Mouse (Mus musculus) hindbrain, embryonic 11.5 days (tissue): Measurements from ENCODE around the gene Ube2t. TPM values are rescaled to one million over a fixed set of nuclear protein-coding genes. Genes with fewer than 3 reads are reported as not detected.

Experiments used
- ATAC-seq: fragments of 200-750 bp; cut with Nextera tagmentation; 2 replicates; pipeline ENCODE4 v1.8.0; 2017; ENCODE audit warnings: mild to moderate bottlenecking, moderate TSS enrichment, moderate library complexity; ENCODE audit not compliant: low FRiP score
- DNase-seq: peaks from one replicate; pipeline ENCODE4 v3.0.0-alpha.2; 2015; ENCODE audit warnings: low spot score
- H3K27ac ChIP-seq: fragments of 300-500 bp; sonication (generic); 2 replicates; pipeline ENCODE4 v1.5.1; 2014; ENCODE audit warnings: mild to moderate bottlenecking, low read depth, low read length
- H3K27me3 ChIP-seq: fragments of 300-500 bp; sonication (generic); 2 replicates; pipeline ENCODE4 v1.6.1; 2014; ENCODE audit warnings: mild to moderate bottlenecking, low read length, moderate library complexity, mixed read lengths; ENCODE audit not compliant: control insufficient read depth, insufficient read depth
- H3K36me3 ChIP-seq: fragments of 300-500 bp; sonication (generic); 2 replicates; pipeline ENCODE4 v1.6.1; 2014; ENCODE audit warnings: mild to moderate bottlenecking, low read length, moderate library complexity, mixed read lengths; ENCODE audit not compliant: control insufficient read depth, insufficient read depth
- H3K4me1 ChIP-seq: fragments of 300-500 bp; sonication (generic); replicated peaks from 2 replicates; pipeline ENCODE4 v1.6.1; 2014; ENCODE audit warnings: low read length, mixed read lengths; ENCODE audit not compliant: control insufficient read depth, insufficient read depth
- H3K4me2 ChIP-seq: fragments of 300-500 bp; sonication (generic); replicated peaks from 2 replicates; pipeline ENCODE4 v1.6.1; 2014; ENCODE audit warnings: mild to moderate bottlenecking, low read depth, low read length
- H3K4me3 ChIP-seq: fragments of 300-500 bp; sonication (generic); 2 replicates; pipeline ENCODE4 v1.5.1; 2014; ENCODE audit warnings: low read depth, low read length
- H3K9ac ChIP-seq: fragments of 300-500 bp; sonication (generic); 2 replicates; pipeline ENCODE4 v1.6.1; 2014; ENCODE audit warnings: low read depth, low read length
- H3K9me3 ChIP-seq: fragments of 300-500 bp; sonication (generic); 2 replicates; pipeline ENCODE4 v1.6.1; 2016; ENCODE audit warnings: low read length; ENCODE audit not compliant: control insufficient read depth
- WGBS: fragments of 180-500 bp; shearing (Covaris S2); extraction: QIAGEN DNeasy Blood & Tissue Kit; methylation state at CpG from one replicate; pipeline ENCODE4 v1.1.7; 2014; 5-methylcytosine and 5-hydroxymethylcytosine counted together
- polyA plus RNA-seq: library from polyadenylated mRNA; unstranded; fragments of >200 nt; fragmentation: Nextera tagmentation; extraction: Ambion mirVana; gene quantifications from 2 replicates; pipeline ENCODE4 v1.2.1, GENCODE M21; 2014

Ube2t gene
- polyA plus RNA-seq, 1 experiment from 2014 or later = 40.9 TPM

- Histone ChIP-seq H3K9ac (no peak overlapping the region), H3K36me3 (no peaks in the 10 kb centered on the region), H3K4me1 (no peaks in the 10 kb centered on the region), H3K4me3 (no peak overlapping the region), H3K4me2 (no peak overlapping the region), H3K9me3 (no peaks in the 10 kb centered on the region), H3K27ac (no peak overlapping the region), H3K27me3 (no peaks in the 10 kb centered on the region)
- DNase-seq (no peak), ATAC-seq (no peak)
- WGBS = 84% methylated on average over 7 of the region's 7 CpGs
These were observed 14.8 kb upstream of the Ube2t start for GRCm38 (mm10) chr1:134947590-134947989.

GRCm38 (mm10) chr1:134949946-134950345 is 12.4 kb upstream of the Ube2t start:
- no peak overlapping the region for H3K4me3 ChIP-seq
- H3K9me3 ChIP-seq = no peaks in the 10 kb centered on the region
- H3K27ac ChIP-seq = no peak overlapping the region
- H3K9ac ChIP-seq = no peak overlapping the region
- WGBS = 91% methylated on average over 3 of the region's 3 CpGs
- H3K36me3 ChIP-seq = no peaks in the 10 kb centered on the region
- no peak for DNase-seq
- no peaks in the 10 kb centered on the region for H3K27me3 ChIP-seq
- H3K4me1 ChIP-seq = no peaks in the 10 kb centered on the region
- ATAC-seq = no peak
- H3K4me2 ChIP-seq = no peak overlapping the region

- DNase-seq (no peak), ATAC-seq (peak; percentile 77)
- no peaks in the 10 kb centered on the region for H3K27me3 ChIP-seq
- H3K4me2 ChIP-seq = peak overlapping the region; percentile 56
- H3K27ac ChIP-seq = peak overlapping the region; percentile 81
- H3K36me3 ChIP-seq = no peaks in the 10 kb centered on the region
- 5% methylated on average over 16 of the region's 16 CpGs for WGBS
- no peaks in the 10 kb centered on the region for H3K9me3 ChIP-seq
- no peaks in the 10 kb centered on the region for H3K4me1 ChIP-seq
- peak overlapping the region; percentile 74 for H3K9ac ChIP-seq
- H3K4me3 ChIP-seq = peak overlapping the region; percentile 63
These were observed 7.2 kb upstream of the Ube2t start for GRCm38 (mm10) chr1:134955050-134955636.

GRCm38 (mm10) chr1:134955637-134956176 is 6.7 kb upstream of the Ube2t start, which contains the start of gene Ppp1r12b:
Gene Ppp1r12b, minus strand, starts transcription at chr1:134955942.
- peak within 1 kb of the TSS; percentile 63 for H3K4me3 ChIP-seq
- DNase-seq (peak; percentile 95), ATAC-seq (peak; percentile 98)
- peak within 1 kb of the TSS; percentile 81 for H3K27ac ChIP-seq
- H3K4me2 ChIP-seq = peak within 1 kb of the TSS; percentile 56
- no peaks in the 10 kb centered on the region for H3K4me1 ChIP-seq
- H3K9me3 ChIP-seq = no peaks in the 10 kb centered on the region
- under 1% methylated on average over 39 of the region's 39 CpGs for WGBS
- H3K9ac ChIP-seq = peak within 1 kb of the TSS; percentile 74
- H3K27me3 ChIP-seq = no peaks in the 10 kb centered on the region
- H3K36me3 ChIP-seq = no peaks in the 10 kb centered on the region

- Histone ChIP-seq H3K27ac (no peak overlapping the region), H3K9me3 (no peaks in the 10 kb centered on the region), H3K4me1 (no peaks in the 10 kb centered on the region; the same call in 1 of the 2 replicates), H3K36me3 (no peaks in the 10 kb centered on the region), H3K4me3 (no peak overlapping the region), H3K9ac (no peak overlapping the region), H3K4me2 (no peak overlapping the region), H3K27me3 (no peaks in the 10 kb centered on the region)
- 72% methylated on average over 7 of the region's 7 CpGs for WGBS
- DNase-seq (no peak), ATAC-seq (no peak)
These were observed 1.7 kb upstream of the Ube2t start for GRCm38 (mm10) chr1:134960634-134961033.

GRCm38 (mm10) chr1:134962821-134963220 is 456 bp downstream of the Ube2t start:
- Histone ChIP-seq H3K4me2 (peak overlapping the region; percentile 65), H3K27me3 (no peaks in the 10 kb centered on the region), H3K9ac (peak overlapping the region; percentile 58), H3K9me3 (no peaks in the 10 kb centered on the region), H3K36me3 (no peaks in the 10 kb centered on the region), H3K4me1 (no peaks in the 10 kb centered on the region; the same call in 1 of the 2 replicates), H3K27ac (no peak overlapping the region), H3K4me3 (peak overlapping the region; percentile 71)
- DNase-seq = no peak
- 6% methylated on average over 11 of the region's 11 CpGs for WGBS
- ATAC-seq = peak; percentile 57; the same call in 1 of the 2 replicates

- 98% methylated on average over 2 of the region's 2 CpGs for WGBS
- Histone ChIP-seq H3K27ac (no peak overlapping the region), H3K4me3 (no peak overlapping the region), H3K9ac (no peak overlapping the region), H3K27me3 (no peaks in the 10 kb centered on the region), H3K4me2 (no peak overlapping the region), H3K4me1 (no peaks in the 10 kb centered on the region; the same call in 1 of the 2 replicates), H3K9me3 (no peaks in the 10 kb centered on the region), H3K36me3 (no peaks in the 10 kb centered on the region)
- DNase-seq = no peak
- no peak for ATAC-seq
These were observed 3.1 kb downstream of the Ube2t start for GRCm38 (mm10) chr1:134965430-134965829.

GRCm38 (mm10) chr1:134972920-134973319 is 10.6 kb downstream of the Ube2t start:
- ATAC-seq (no peak), DNase-seq (no peak)
- no peak overlapping the region for H3K4me3 ChIP-seq
- H3K4me2 ChIP-seq = no peak overlapping the region
- no peaks in the 10 kb centered on the region for H3K27me3 ChIP-seq
- no peak overlapping the region for H3K9ac ChIP-seq
- H3K36me3 ChIP-seq = no peaks in the 10 kb centered on the region
- no peak overlapping the region for H3K27ac ChIP-seq
- 76% methylated on average over 1 of the region's 1 CpGs for WGBS
- H3K9me3 ChIP-seq = no peaks in the 10 kb centered on the region
- H3K4me1 ChIP-seq = no peaks in the 10 kb centered on the region
